Mouse (Mus musculus): ENCODE results near the gene Cntnap2. TPM values are rescaled to one million over a fixed set of nuclear protein-coding genes. Genes with fewer than 3 reads are reported as not detected.
A peak's percentile ranks its signal among the peaks of the same experiment; 100 is the strongest.
"Not testable (repeated sequence)": the region's sequence is repeated elsewhere in the genome, so short reads cannot be mapped to it uniquely, and the experiment has no call there.

Gene Cntnap2
- polyA plus RNA-seq, 1 experiment from 2014 or later: 2.5 TPM

GRCm38 (mm10) chr6:47286247-47286967 lies 2227.2 kb downstream of the Cntnap2 start:
- not testable (repeated sequence) for H3K4me1 ChIP-seq; H3K9me3 ChIP-seq (replicated peaks); H3K27me3 ChIP-seq; H3K4me3 ChIP-seq (replicated peaks); H3K9ac ChIP-seq; H3K36me3 ChIP-seq; H3K27ac ChIP-seq
- 34% methylated on average over 12 of the region's 12 CpGs for WGBS
- 0 out of 2 replicates have a peak overlapping the region, but pooled peaks have one; percentile 16 for H3K4me2 ChIP-seq
- ATAC-seq (replicated peaks; ENCODE audit: low FRiP score): peak; percentile 46; the same call in 1 of the 2 replicates

- no peaks in the 10 kb centered on the region for H3K27me3 ChIP-seq
- H3K4me2 ChIP-seq: no peak overlapping the region
- H3K4me1 ChIP-seq: 0 out of 2 replicates have a peak, but pooled peaks cover 2% of the 10 kb centered on the region
- WGBS: 85% methylated on average over 1 of the region's 1 CpGs
- H3K9ac ChIP-seq: no peak overlapping the region
- ATAC-seq (replicated peaks; ENCODE audit: low FRiP score): no peak
- no peaks in the 10 kb centered on the region for H3K36me3 ChIP-seq
- no peaks in the 10 kb centered on the region for H3K9me3 ChIP-seq (replicated peaks)
- H3K27ac ChIP-seq: no peak overlapping the region
- no peak overlapping the region for H3K4me3 ChIP-seq (replicated peaks)
These were observed 2228.6 kb downstream of the Cntnap2 start for GRCm38 (mm10) chr6:47287722-47288121.

- Histone ChIP-seq H3K4me3 (replicated peaks) (no peak overlapping the region), H3K9ac (no peak overlapping the region), H3K27ac (no peak overlapping the region), H3K27me3 (no peaks in the 10 kb centered on the region), H3K4me1 (no peaks in the 10 kb centered on the region), H3K9me3 (replicated peaks) (no peaks in the 10 kb centered on the region), H3K36me3 (no peaks in the 10 kb centered on the region), H3K4me2 (no peak overlapping the region)
- no peak for ATAC-seq (replicated peaks; ENCODE audit: low FRiP score)
These were observed 2232.8 kb downstream of the Cntnap2 start for GRCm38 (mm10) chr6:47291973-47292372.

- Histone ChIP-seq H3K27me3 (no peaks in the 10 kb centered on the region), H3K9me3 (replicated peaks) (no peaks in the 10 kb centered on the region), H3K4me1 (no peaks in the 10 kb centered on the region), H3K9ac (no peak overlapping the region), H3K27ac (no peak overlapping the region), H3K4me3 (replicated peaks) (no peak overlapping the region), H3K4me2 (no peak overlapping the region), H3K36me3 (no peaks in the 10 kb centered on the region)
- ATAC-seq (replicated peaks; ENCODE audit: low FRiP score): no peak
- 52% methylated on average over 3 of the region's 3 CpGs for WGBS
These were observed 2233.3 kb downstream of the Cntnap2 start for GRCm38 (mm10) chr6:47292437-47292836.

GRCm38 (mm10) chr6:47294433-47294832 lies 2235.3 kb downstream of the Cntnap2 start:
- WGBS: 44% methylated on average over 1 of the region's 1 CpGs
- ATAC-seq (replicated peaks; ENCODE audit: low FRiP score): no peak

GRCm38 (mm10) chr6:47304848-47305490 lies 2245.8 kb downstream of the Cntnap2 start:
- no peak overlapping the region for H3K4me2 ChIP-seq
- no peaks in the 10 kb centered on the region for H3K9me3 ChIP-seq (replicated peaks)
- no peaks in the 10 kb centered on the region for H3K36me3 ChIP-seq
- H3K4me1 ChIP-seq: no peaks in the 10 kb centered on the region
- no peaks in the 10 kb centered on the region; the same call in 1 of the 2 replicates for H3K27me3 ChIP-seq
- H3K9ac ChIP-seq: no peak overlapping the region
- H3K27ac ChIP-seq: no peak overlapping the region
- ATAC-seq (replicated peaks; ENCODE audit: low FRiP score): no peak
- H3K4me3 ChIP-seq (replicated peaks): no peak overlapping the region
- 73% methylated on average over 11 of the region's 11 CpGs for WGBS

More at GRCm38 (mm10) chr6:47294433-47294832, 2235.3 kb downstream of the Cntnap2 start:
- Histone ChIP-seq H3K9ac (no peak overlapping the region), H3K4me2 (no peak overlapping the region), H3K4me3 (replicated peaks) (no peak overlapping the region), H3K36me3 (no peaks in the 10 kb centered on the region), H3K27ac (no peak overlapping the region), H3K9me3 (replicated peaks) (no peaks in the 10 kb centered on the region), H3K4me1 (no peaks in the 10 kb centered on the region), H3K27me3 (no peaks in the 10 kb centered on the region)

- Histone ChIP-seq H3K4me2 (no peak overlapping the region), H3K4me1 (no peaks in the 10 kb centered on the region), H3K27me3 (no peaks in the 10 kb centered on the region; the same call in 1 of the 2 replicates), H3K36me3 (no peaks in the 10 kb centered on the region), H3K9me3 (replicated peaks) (no peaks in the 10 kb centered on the region), H3K4me3 (replicated peaks) (no peak overlapping the region), H3K9ac (no peak overlapping the region), H3K27ac (no peak overlapping the region)
- 65% methylated on average over 8 of the region's 8 CpGs for WGBS
- no peak for ATAC-seq (replicated peaks; ENCODE audit: low FRiP score)
These were observed 2247.1 kb downstream of the Cntnap2 start for GRCm38 (mm10) chr6:47306065-47306798.

GRCm38 (mm10) chr6:47306954-47307353 lies 2247.8 kb downstream of the Cntnap2 start:
- no peaks in the 10 kb centered on the region for H3K9me3 ChIP-seq (replicated peaks)
- H3K9ac ChIP-seq: no peak overlapping the region
- H3K4me3 ChIP-seq (replicated peaks): no peak overlapping the region
- H3K4me2 ChIP-seq: no peak overlapping the region
- H3K27ac ChIP-seq: no peak overlapping the region
- no peaks in the 10 kb centered on the region; the same call in 1 of the 2 replicates for H3K27me3 ChIP-seq
- WGBS: 70% methylated on average over 12 of the region's 12 CpGs
- H3K4me1 ChIP-seq: no peaks in the 10 kb centered on the region
- H3K36me3 ChIP-seq: no peaks in the 10 kb centered on the region
- no peak for ATAC-seq (replicated peaks; ENCODE audit: low FRiP score)

- no peak overlapping the region for H3K27ac ChIP-seq
- peak overlapping the region; percentile 32 for H3K4me3 ChIP-seq (replicated peaks)
- H3K36me3 ChIP-seq: no peaks in the 10 kb centered on the region
- H3K9me3 ChIP-seq (replicated peaks): no peaks in the 10 kb centered on the region
- peak; percentile 60 for ATAC-seq (replicated peaks; ENCODE audit: low FRiP score)
- WGBS: 51% methylated on average over 15 of the region's 15 CpGs
- H3K27me3 ChIP-seq: no peaks in the 10 kb centered on the region; the same call in 1 of the 2 replicates
- peak overlapping the region; percentile 51 for H3K4me2 ChIP-seq
- peaks cover 16% of the 10 kb centered on the region for H3K4me1 ChIP-seq
- 0 out of 2 replicates have a peak overlapping the region, but pooled peaks have one; percentile 17 for H3K9ac ChIP-seq
These were observed 2255.6 kb downstream of the Cntnap2 start for GRCm38 (mm10) chr6:47314507-47315334.

GRCm38 (mm10) chr6:47315454-47315853 lies 2256.3 kb downstream of the Cntnap2 start:
- Histone ChIP-seq H3K27me3 (no peaks in the 10 kb centered on the region; the same call in 1 of the 2 replicates), H3K4me2 (no peak overlapping the region), H3K36me3 (no peaks in the 10 kb centered on the region), H3K4me3 (replicated peaks) (no peak overlapping the region), H3K4me1 (peaks cover 17% of the 10 kb centered on the region), H3K9me3 (replicated peaks) (no peaks in the 10 kb centered on the region), H3K9ac (no peak overlapping the region), H3K27ac (no peak overlapping the region)
- WGBS: 78% methylated on average over 2 of the region's 2 CpGs
- no peak for ATAC-seq (replicated peaks; ENCODE audit: low FRiP score)

- no peaks in the 10 kb centered on the region for H3K9me3 ChIP-seq (replicated peaks)
- peaks cover 17% of the 10 kb centered on the region for H3K4me1 ChIP-seq
- H3K27ac ChIP-seq: no peak overlapping the region
- H3K9ac ChIP-seq: no peak overlapping the region
- no peak overlapping the region for H3K4me2 ChIP-seq
- H3K4me3 ChIP-seq (replicated peaks): no peak overlapping the region
- no peaks in the 10 kb centered on the region for H3K36me3 ChIP-seq
- no peak for ATAC-seq (replicated peaks; ENCODE audit: low FRiP score)
- H3K27me3 ChIP-seq: no peaks in the 10 kb centered on the region; the same call in 1 of the 2 replicates
These were observed 2258.1 kb downstream of the Cntnap2 start for GRCm38 (mm10) chr6:47317253-47317652.

Data from kidney, embryonic 15.5 days (tissue).